Mouse (Mus musculus) MEL (cell line): ENCODE results near the gene Pdrg1. TPM values are rescaled to one million over a fixed set of nuclear protein-coding genes. Genes with fewer than 3 reads are reported as not detected.

Source experiments
- DNase-seq: peaks from one replicate; pipeline ENCODE4 v3.0.0; 2011; ENCODE audit warnings: low read depth, low spot score
- H3K27ac ChIP-seq: 2 replicates; pipeline ENCODE4 v1.5.1; 2012; ENCODE audit warnings: low read depth, mild to moderate bottlenecking, control low read depth, low read length, moderate library complexity; ENCODE audit not compliant: control insufficient read depth
- H3K27me3 ChIP-seq, 2 experiments: fragments of 150-350 bp in 1 of 2; sonication (generic) in 1 of 2; 2 replicates each; pipeline ENCODE4 v1.6.1; 2012; ENCODE audit warnings: low read length in 2 of 2, mild to moderate bottlenecking in 2 of 2, improper control_type of control experiment in 1 of 2, moderate library complexity in 1 of 2; ENCODE audit not compliant: insufficient read depth in 2 of 2, control insufficient read depth in 1 of 2
- H3K36me3 ChIP-seq, 2 experiments: 2 replicates each; pipeline ENCODE4 v1.6.1; 2012 to 2014; ENCODE audit warnings: low read length in 2 of 2, improper control_type of control experiment in 1 of 2, inconsistent platforms in 1 of 2, mild to moderate bottlenecking in 1 of 2; ENCODE audit not compliant: insufficient read depth in 2 of 2, control insufficient read depth in 1 of 2
- H3K4me1 ChIP-seq, 2 experiments: fragments of 150-350 bp in 1 of 2; sonication (generic) in 1 of 2; 2 replicates each; pipeline ENCODE4 v1.6.1; 2012; ENCODE audit warnings: low read length in 2 of 2, improper control_type of control experiment in 1 of 2, mild to moderate bottlenecking in 1 of 2; ENCODE audit not compliant: insufficient read depth in 2 of 2, control insufficient read depth in 1 of 2
- H3K4me3 ChIP-seq, 2 experiments: fragments of 150-350 bp in 1 of 2; sonication (generic) in 1 of 2; 2 replicates each; pipeline ENCODE4 v1.5.1; 2012; ENCODE audit warnings: low read depth in 2 of 2, low read length in 2 of 2, mild to moderate bottlenecking in 2 of 2, moderate library complexity in 2 of 2, control low read depth in 1 of 2, improper control_type of control experiment in 1 of 2; ENCODE audit not compliant: control insufficient read depth in 1 of 2, insufficient read depth in 1 of 2
- H3K79me2 ChIP-seq: 2 replicates; pipeline ENCODE4 v1.6.1; 2012; ENCODE audit warnings: mild to moderate bottlenecking, low read length, moderate library complexity; ENCODE audit not compliant: control insufficient read depth, poor library complexity, insufficient read depth
- H3K9ac ChIP-seq: 2 replicates; pipeline ENCODE4 v1.6.1; 2012; ENCODE audit warnings: low read depth, mild to moderate bottlenecking, control low read depth, low read length, moderate library complexity; ENCODE audit not compliant: control insufficient read depth, poor library complexity, severe bottlenecking
- H3K9me3 ChIP-seq: fragments of 150-350 bp; sonication (generic); replicated peaks from 2 replicates; pipeline ENCODE4 v1.6.1; 2012; ENCODE audit warnings: mild to moderate bottlenecking, low read length, improper control_type of control experiment, moderate library complexity; ENCODE audit not compliant: insufficient read depth
- CHD1 ChIP-seq: IDR thresholded peaks from 2 replicates; pipeline ENCODE4 v1.6.1; 2012; ENCODE audit warnings: low read depth, mild to moderate bottlenecking, inconsistent platforms, low read length, improper control_type of control experiment
- CTCF ChIP-seq, 3 experiments: IDR thresholded peaks in 2 of 3; conservative IDR thresholded peaks in 1 of 3; 2 replicates each; pipeline ENCODE4 v1.5.1; 2011 to 2012; ENCODE audit warnings: low read length in 3 of 3, low read depth in 2 of 3, mild to moderate bottlenecking in 2 of 3, improper control_type of control experiment in 1 of 3, inconsistent platforms in 1 of 3, mixed read lengths in 1 of 3, moderate library complexity in 1 of 3; ENCODE audit not compliant: control insufficient read depth in 1 of 3, insufficient read depth in 1 of 3, poor library complexity in 1 of 3, severe bottlenecking in 1 of 3
- E2F4 ChIP-seq: IDR thresholded peaks from 2 replicates; pipeline ENCODE4 v1.6.1; 2011; ENCODE audit warnings: low read depth, low read length, improper control_type of control experiment, borderline replicate concordance
- ELF1 ChIP-seq: IDR thresholded peaks from 2 replicates; pipeline ENCODE4 v1.6.1; 2014; ENCODE audit warnings: low read depth, mild to moderate bottlenecking, inconsistent platforms, low read length, improper control_type of control experiment, moderate library complexity
- GATA1 ChIP-seq: IDR thresholded peaks from 2 replicates; pipeline ENCODE4 v1.6.1; 2011; ENCODE audit warnings: low read depth, low read length, improper control_type of control experiment
- HCFC1 ChIP-seq: IDR thresholded peaks from 2 replicates; pipeline ENCODE4 v1.6.1; 2012; ENCODE audit warnings: low read depth, mild to moderate bottlenecking, inconsistent platforms, low read length, improper control_type of control experiment, moderate library complexity
- KAT2A ChIP-seq: conservative IDR thresholded peaks from 2 replicates; pipeline ENCODE4 v1.6.1; 2012; ENCODE audit warnings: low read depth, low read length, improper control_type of control experiment, inconsistent platforms
- MAX ChIP-seq: IDR thresholded peaks from 2 replicates; pipeline ENCODE4 v1.6.1; 2011; ENCODE audit warnings: low read length, improper control_type of control experiment
- MEF2A ChIP-seq: IDR thresholded peaks from 2 replicates; pipeline ENCODE4 v1.6.1; 2014; ENCODE audit warnings: low read depth, mild to moderate bottlenecking, inconsistent platforms, low read length, improper control_type of control experiment; ENCODE audit not compliant: poor library complexity, insufficient replicate concordance, severe bottlenecking; ENCODE audit errors: extremely low read depth
- NELFE ChIP-seq: IDR thresholded peaks from 2 replicates; pipeline ENCODE4 v1.6.1; 2011; ENCODE audit warnings: low read depth, low read length, improper control_type of control experiment
- POLR2A ChIP-seq, 2 experiments: IDR thresholded peaks; 2 replicates each; pipeline ENCODE4 v1.6.1; 2011 to 2012; ENCODE audit warnings: low read length in 2 of 2, mild to moderate bottlenecking in 2 of 2, control low read depth in 1 of 2, improper control_type of control experiment in 1 of 2, low read depth in 1 of 2, moderate library complexity in 1 of 2; ENCODE audit not compliant: control insufficient read depth in 1 of 2, insufficient read depth in 1 of 2, poor library complexity in 1 of 2
- POLR2AphosphoS2 ChIP-seq: IDR thresholded peaks from 2 replicates; pipeline ENCODE4 v1.6.1; 2011; ENCODE audit warnings: low read length, improper control_type of control experiment
- RAD21 ChIP-seq: IDR thresholded peaks from 2 replicates; pipeline ENCODE4 v1.6.1; 2011; ENCODE audit warnings: mild to moderate bottlenecking, low read depth, low read length, improper control_type of control experiment
- SIN3A ChIP-seq: IDR thresholded peaks from 2 replicates; pipeline ENCODE4 v1.6.1; 2012; ENCODE audit warnings: low read length, improper control_type of control experiment, inconsistent platforms
- SMC3 ChIP-seq: IDR thresholded peaks from 2 replicates; pipeline ENCODE4 v1.6.1; 2011; ENCODE audit warnings: low read depth, low read length, improper control_type of control experiment
- TAL1 ChIP-seq: IDR thresholded peaks from 2 replicates; pipeline ENCODE4 v1.6.1; 2012; ENCODE audit warnings: mild to moderate bottlenecking, inconsistent platforms, low read length, moderate library complexity, mixed read lengths
- UBTF ChIP-seq: IDR thresholded peaks from 2 replicates; pipeline ENCODE4 v1.6.1; 2012; ENCODE audit warnings: low read depth, mild to moderate bottlenecking, inconsistent platforms, low read length, improper control_type of control experiment, moderate library complexity, borderline replicate concordance; ENCODE audit not compliant: insufficient read depth
- USF1 ChIP-seq: IDR thresholded peaks from 2 replicates; pipeline ENCODE4 v1.6.1; 2014; ENCODE audit warnings: low read depth, mild to moderate bottlenecking, inconsistent platforms, low read length, improper control_type of control experiment, moderate library complexity
- USF2 ChIP-seq, 2 experiments: IDR thresholded peaks; 2 replicates each; pipeline ENCODE4 v1.6.1; 2011 to 2012; ENCODE audit warnings: improper control_type of control experiment in 2 of 2, low read length in 2 of 2, borderline replicate concordance in 1 of 2, inconsistent platforms in 1 of 2, low read depth in 1 of 2, mild to moderate bottlenecking in 1 of 2; ENCODE audit not compliant: insufficient read depth in 1 of 2
- ZC3H11A ChIP-seq: IDR thresholded peaks from 2 replicates; pipeline ENCODE4 v1.6.1; 2012; ENCODE audit warnings: low read depth, mild to moderate bottlenecking, inconsistent platforms, low read length, improper control_type of control experiment
- ZKSCAN1 ChIP-seq: IDR thresholded peaks from 2 replicates; pipeline ENCODE4 v1.6.1; 2012; ENCODE audit warnings: low read depth, mild to moderate bottlenecking, inconsistent platforms, low read length, improper control_type of control experiment, moderate library complexity
- ZMIZ1 ChIP-seq: IDR thresholded peaks from 2 replicates; pipeline ENCODE4 v1.6.1; 2012; ENCODE audit warnings: low read depth, mild to moderate bottlenecking, inconsistent platforms, low read length, improper control_type of control experiment, moderate library complexity
- polyA plus RNA-seq, 2 experiments: library from polyadenylated mRNA; stranded (reverse) in 1 of 2; unstranded in 1 of 2; fragments of >175 nt in 1 of 2; fragments of >200 nt in 1 of 2; gene quantifications; 2 replicates each; pipeline versions ENCODE4 v1.2.1 to v1.2.4; 2012; ENCODE audit warnings: low replicate concordance in 2 of 2, low read depth in 1 of 2; ENCODE audit not compliant: insufficient read length in 2 of 2, insufficient read depth in 1 of 2, missing spikeins in 1 of 2
- total RNA-seq: library from RNA; depleted of rRNA; stranded (reverse); fragments of 300-350 nt; gene quantifications from 2 replicates; pipeline ENCODE4 v1.2.3, GENCODE M21; 2012

The Pdrg1 gene
- total and polyA plus RNA-seq, 3 experiments = 62.2 to 67.2 TPM; not detected in 1

DNA sequence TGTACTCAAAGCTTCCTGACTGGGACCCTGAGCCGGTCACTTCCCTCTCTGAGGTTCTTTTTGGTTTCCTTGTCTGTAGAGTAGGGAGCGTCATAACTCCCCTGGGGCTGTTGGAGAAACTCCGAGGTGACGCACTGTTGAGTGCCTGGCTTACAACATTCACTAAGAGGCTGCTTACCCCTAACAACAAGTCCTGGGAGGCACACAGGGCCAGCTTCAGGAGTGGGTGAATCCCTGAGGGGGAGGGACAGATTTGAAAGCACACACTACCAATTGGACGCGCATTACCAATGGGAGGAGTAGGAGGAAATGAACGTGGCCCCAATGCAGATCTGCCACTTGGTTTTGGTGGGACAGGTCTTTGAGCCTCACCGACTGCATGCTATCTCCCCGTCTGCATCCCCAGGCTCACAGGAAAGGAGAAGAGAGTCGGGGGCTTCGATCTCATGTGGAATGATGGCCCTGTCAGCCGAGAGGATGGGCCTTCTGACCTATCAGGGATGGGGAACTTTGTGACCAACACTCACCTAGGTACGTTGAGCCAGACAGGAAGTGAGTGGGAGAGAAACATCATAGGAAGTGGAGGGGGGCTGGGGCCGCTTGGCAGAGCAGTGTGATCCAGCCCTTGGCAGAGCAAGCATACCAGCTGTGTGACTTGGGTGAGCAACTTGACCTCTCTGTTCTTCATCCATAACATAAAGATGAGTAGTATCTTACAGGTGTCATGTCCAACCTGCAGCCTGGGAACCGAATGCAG lies 12.6 kb downstream of the Pdrg1 start:
- H3K9ac ChIP-seq = no peak overlapping the region
- H3K36me3 ChIP-seq = no peaks in the 10 kb centered on the region
- H3K4me1 ChIP-seq = no peaks in the 10 kb centered on the region
- no peak for DNase-seq
- TF ChIP-seq ZKSCAN1 = no peak
- no peak for TF ChIP-seq RAD21
- TF ChIP-seq POLR2AphosphoS2 = no peak
- TF ChIP-seq UBTF = no peak
- TF ChIP-seq ELF1 = no peak
- TF ChIP-seq SIN3A = no peak
- TF ChIP-seq USF2 (IDR thresholded peaks at IDR 0.05; ENCODE audit: borderline replicate concordance in 1 of 2, insufficient read depth in 1 of 2, low read depth in 1 of 2, low read length in 2 of 2) = no peak
- TF ChIP-seq MAX = no peak
- no peak for TF ChIP-seq POLR2A (IDR thresholded peaks at IDR 0.05; ENCODE audit: control insufficient read depth in 1 of 2, insufficient read depth in 1 of 2, low read depth in 1 of 2, low read length in 2 of 2, poor library complexity in 1 of 2)
- TF ChIP-seq ZC3H11A = no peak
- no peak for TF ChIP-seq SMC3
- no peak for TF ChIP-seq MEF2A
- TF ChIP-seq TAL1 = no peak
- no peak for TF ChIP-seq HCFC1
- no peak for TF ChIP-seq KAT2A
- TF ChIP-seq CTCF (IDR thresholded peaks at IDR 0.05 in 2 of 3, conservative IDR thresholded peaks at IDR 0.05 in 1 of 3; ENCODE audit: control insufficient read depth in 1 of 3, insufficient read depth in 1 of 3, low read depth in 2 of 3, low read length in 3 of 3, poor library complexity in 1 of 3, severe bottlenecking in 1 of 3) = no peak
- TF ChIP-seq GATA1 = no peak
- peaks cover 0 to 2% of the 10 kb centered on the region in 2 experiments; a peak in 3 of 4 replicates for H3K27me3 ChIP-seq
- H3K27ac ChIP-seq = no peak overlapping the region
- no peaks in the 10 kb centered on the region for H3K9me3 ChIP-seq
- no peaks in the 10 kb centered on the region for H3K79me2 ChIP-seq
- H3K4me3 ChIP-seq = no peak overlapping the region

DNA sequence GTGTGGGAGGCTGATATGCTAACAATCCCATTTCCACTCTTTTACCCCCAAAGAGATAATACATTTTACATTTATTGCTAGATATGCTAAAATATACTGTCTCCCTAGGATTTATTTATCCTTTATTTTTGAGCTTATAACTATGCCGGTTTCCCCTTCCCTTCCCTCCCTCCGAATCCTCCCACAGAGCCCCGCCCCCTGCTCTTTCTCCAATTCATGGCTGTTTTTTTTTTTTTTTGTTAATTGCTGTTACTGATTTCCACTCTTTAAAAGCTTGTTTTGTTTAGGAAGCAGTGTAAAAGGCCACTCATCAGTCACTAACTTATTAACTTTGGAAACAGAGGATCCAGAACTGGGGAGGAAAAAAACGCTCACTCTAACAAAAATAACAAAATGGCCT lies 18.2 kb downstream of the Pdrg1 start:
- Histone ChIP-seq H3K27ac (no peak overlapping the region), H3K27me3 (peaks cover 3 to 7% of the 10 kb centered on the region in 2 experiments), H3K36me3 (no peaks in the 10 kb centered on the region), H3K4me1 (no peaks in the 10 kb centered on the region), H3K9ac (no peak overlapping the region), H3K9me3 (no peaks in the 10 kb centered on the region), H3K4me3 (no peak overlapping the region), H3K79me2 (no peaks in the 10 kb centered on the region)
- TF ChIP-seq USF2 (IDR thresholded peaks at IDR 0.05; ENCODE audit: borderline replicate concordance in 1 of 2, insufficient read depth in 1 of 2, low read depth in 1 of 2, low read length in 2 of 2) (no peak), CHD1 (no peak), E2F4 (no peak), UBTF (no peak), SMC3 (no peak), TAL1 (no peak), USF1 (no peak), RAD21 (no peak), NELFE (no peak), ZMIZ1 (no peak), POLR2AphosphoS2 (no peak)
- DNase-seq = no peak
